Mouse (Mus musculus) myocyte (in vitro differentiated cells): ENCODE results near the gene Ankrd27. TPM values are rescaled to one million over a fixed set of nuclear protein-coding genes. Genes with fewer than 3 reads are reported as not detected.

ENCODE experiments used
- H3K27me3 ChIP-seq: one replicate; pipeline ENCODE4 v1.6.1; 2011; ENCODE audit not compliant: control insufficient read depth, insufficient read depth, insufficient read length
- H3K36me3 ChIP-seq: one replicate; pipeline ENCODE4 v1.6.1; 2011; ENCODE audit not compliant: control insufficient read depth, insufficient read depth
- H3K4me2 ChIP-seq: one replicate; pipeline ENCODE4 v1.6.1; 2011; ENCODE audit warnings: low read depth, control low read depth
- H3K4me3 ChIP-seq: one replicate; pipeline ENCODE4 v1.5.1; 2011; ENCODE audit warnings: mild to moderate bottlenecking, control low read depth, moderate library complexity
- H3K79me2 ChIP-seq: one replicate; pipeline ENCODE4 v1.6.1; 2011; ENCODE audit not compliant: control insufficient read depth, insufficient read depth
- H3ac ChIP-seq: one replicate; pipeline ENCODE4 v1.6.1; 2011; ENCODE audit not compliant: control insufficient read depth, insufficient read length
- CEBPB ChIP-seq: IDR thresholded peaks from 2 replicates; pipeline ENCODE4 v1.6.1; 2011; ENCODE audit warnings: mild to moderate bottlenecking, moderate library complexity; ENCODE audit not compliant: poor library complexity, insufficient read depth, severe bottlenecking
- E2F4 ChIP-seq: IDR thresholded peaks from one replicate; pipeline ENCODE4 v1.6.1; 2011; ENCODE audit warnings: mild to moderate bottlenecking, control low read depth, moderate library complexity; ENCODE audit not compliant: insufficient read depth
- MAX ChIP-seq: IDR thresholded peaks from one replicate; pipeline ENCODE4 v1.6.1; 2011; ENCODE audit warnings: low read depth, mild to moderate bottlenecking, control low read depth
- MYOD1 ChIP-seq, 3 experiments: IDR thresholded peaks; one replicate each; pipeline ENCODE4 v1.6.1; 2011; ENCODE audit warnings: control low read depth in 2 of 3, low read depth in 2 of 3, mild to moderate bottlenecking in 2 of 3, moderate library complexity in 1 of 3; ENCODE audit not compliant: insufficient read length in 2 of 3, control insufficient read depth in 1 of 3
- MYOG ChIP-seq, 3 experiments: IDR thresholded peaks; one replicate each; pipeline ENCODE4 v1.6.1; 2011; ENCODE audit warnings: control low read depth in 2 of 3, low read depth in 2 of 3, mild to moderate bottlenecking in 2 of 3; ENCODE audit not compliant: insufficient read length in 2 of 3, control insufficient read depth in 1 of 3, insufficient read depth in 1 of 3
- POLR2A ChIP-seq: IDR thresholded peaks from one replicate; pipeline ENCODE4 v1.6.1; 2011; ENCODE audit warnings: low read depth, mild to moderate bottlenecking, control low read depth, moderate library complexity; ENCODE audit not compliant: insufficient read length
- POLR2AphosphoS2 ChIP-seq: IDR thresholded peaks from one replicate; pipeline ENCODE4 v1.6.1; 2011; ENCODE audit warnings: low read depth, control low read depth; ENCODE audit not compliant: insufficient read length
- REST ChIP-seq: IDR thresholded peaks from one replicate; pipeline ENCODE4 v1.6.1; 2011; ENCODE audit warnings: mild to moderate bottlenecking, control low read depth, moderate library complexity; ENCODE audit not compliant: insufficient read depth, insufficient read length
- SRF ChIP-seq: IDR thresholded peaks from one replicate; pipeline ENCODE4 v1.6.1; 2011; ENCODE audit warnings: low read depth; ENCODE audit not compliant: control insufficient read depth, insufficient read length
- TCF12 ChIP-seq: IDR thresholded peaks from one replicate; pipeline ENCODE4 v1.6.1; 2011; ENCODE audit warnings: mild to moderate bottlenecking, control low read depth; ENCODE audit not compliant: poor library complexity, insufficient read depth, severe bottlenecking
- TCF3 ChIP-seq: IDR thresholded peaks from one replicate; pipeline ENCODE4 v1.6.1; 2011; ENCODE audit warnings: low read depth, control low read depth; ENCODE audit not compliant: insufficient read length
- USF1 ChIP-seq: IDR thresholded peaks from one replicate; pipeline ENCODE4 v1.6.1; 2011; ENCODE audit warnings: low read depth, mild to moderate bottlenecking, control low read depth, moderate library complexity
- polyA plus RNA-seq: library from polyadenylated mRNA; unstranded; fragments of >200 nt; fragmentation: generic; extraction: Trizol; gene quantifications from one replicate; pipeline ENCODE4 v1.2.1, GENCODE M21; 2012; ENCODE audit warnings: missing spikeins

Gene Ankrd27
- polyA plus RNA-seq, 1 experiment, result 13.0 TPM

- no peaks in the 10 kb centered on the region for H3K36me3 ChIP-seq
- H3K79me2 ChIP-seq, result no peaks in the 10 kb centered on the region
- no peak overlapping the region for H3K4me2 ChIP-seq
- no peaks in the 10 kb centered on the region for H3K27me3 ChIP-seq
- H3ac ChIP-seq, result no peak overlapping the region
- no peak overlapping the region for H3K4me3 ChIP-seq
- no peak for TF ChIP-seq MYOG (IDR thresholded peaks at IDR 0.05; ENCODE audit: control insufficient read depth in 1 of 3, insufficient read depth in 1 of 3, insufficient read length in 2 of 3, low read depth in 2 of 3)
- no peak for TF ChIP-seq USF1
- no peak for TF ChIP-seq MAX
- TF ChIP-seq SRF, result no peak
- no peak for TF ChIP-seq E2F4
- TF ChIP-seq POLR2AphosphoS2, result no peak
- TF ChIP-seq TCF3, result no peak
Observed at GRCm38 (mm10) chr7:35686216-35686615, 100.2 kb downstream of the Ankrd27 start.

DNA sequence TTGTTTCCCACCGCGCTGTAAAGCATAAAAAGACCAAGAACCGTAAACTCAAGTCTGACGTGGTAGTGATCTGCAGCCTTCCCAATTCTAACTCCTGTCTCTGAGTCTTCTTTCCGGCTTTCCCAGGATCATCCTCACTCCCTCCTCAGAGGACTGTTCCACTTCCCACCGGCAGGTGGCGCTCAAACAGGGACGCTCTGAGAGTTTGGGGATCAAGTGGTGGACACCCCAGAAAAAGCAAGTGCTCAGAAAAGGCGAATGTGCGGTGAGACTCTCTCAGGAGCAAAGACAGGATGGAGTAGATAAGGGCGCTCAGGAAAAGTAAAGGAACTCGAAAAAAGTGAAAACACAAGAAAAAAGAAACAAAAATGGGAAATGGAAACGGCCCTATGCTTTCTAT lies 100.7 kb downstream of the Ankrd27 start:
- Histone ChIP-seq H3K4me2 (peak overlapping the region; percentile 60), H3K4me3 (no peak overlapping the region), H3ac (no peak overlapping the region), H3K36me3 (no peaks in the 10 kb centered on the region), H3K27me3 (no peaks in the 10 kb centered on the region), H3K79me2 (no peaks in the 10 kb centered on the region)
- TF ChIP-seq USF1, result no peak
- TF ChIP-seq SRF, result no peak

DNA sequence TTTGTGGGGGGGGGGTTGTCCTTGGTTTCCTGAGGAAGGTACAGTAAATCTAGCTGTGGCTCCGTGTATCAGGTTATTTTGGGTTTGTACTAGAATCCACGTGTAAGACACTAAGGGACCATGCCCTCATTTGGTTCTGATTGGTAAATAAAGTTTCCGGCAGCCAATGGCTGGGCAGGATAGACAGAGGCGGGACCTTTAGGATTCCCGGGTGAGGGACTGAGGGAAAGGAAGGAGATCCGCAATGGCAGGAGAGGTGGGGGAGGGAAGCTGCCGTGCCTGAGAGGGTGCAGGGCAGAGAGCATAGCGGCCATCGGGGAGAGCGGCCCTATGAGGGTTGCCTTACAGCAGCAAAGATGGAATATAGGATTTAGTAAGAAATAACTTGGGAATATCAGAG lies 101.2 kb downstream of the Ankrd27 start:
- no peaks in the 10 kb centered on the region for H3K36me3 ChIP-seq
- peak overlapping the region; percentile 60 for H3K4me2 ChIP-seq
- TF ChIP-seq USF1, result no peak
- TF ChIP-seq MYOD1 (IDR thresholded peaks at IDR 0.05; ENCODE audit: control insufficient read depth in 1 of 3, insufficient read length in 2 of 3, low read depth in 2 of 3), result no peak
- no peak for TF ChIP-seq E2F4
- TF ChIP-seq POLR2AphosphoS2, result no peak
- TF ChIP-seq SRF, result no peak
- TF ChIP-seq TCF3, result no peak
- no peak for TF ChIP-seq REST
- H3K79me2 ChIP-seq, result no peaks in the 10 kb centered on the region
- no peak overlapping the region for H3K4me3 ChIP-seq
- H3ac ChIP-seq, result no peak overlapping the region
- H3K27me3 ChIP-seq, result no peaks in the 10 kb centered on the region

DNA sequence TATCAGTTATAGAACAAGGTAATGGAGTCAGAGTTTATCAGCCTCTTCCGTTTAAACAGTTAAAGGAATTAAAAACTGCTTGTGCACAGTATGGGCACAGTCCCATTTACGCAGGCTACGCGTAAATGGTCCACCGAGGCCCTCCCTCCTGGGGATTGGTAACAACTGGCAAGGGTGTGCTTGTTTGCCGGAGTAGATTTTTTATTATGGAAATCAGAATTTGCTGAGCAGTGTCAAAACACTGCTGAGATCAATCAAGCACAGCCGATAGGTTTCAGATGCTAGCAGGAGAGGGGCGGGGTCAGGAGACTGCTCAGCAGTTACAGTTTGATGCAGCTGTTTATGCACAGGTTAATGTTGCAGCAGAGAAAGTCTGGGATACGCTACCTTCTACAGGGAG lies 102.2 kb downstream of the Ankrd27 start:
- Histone ChIP-seq H3K27me3 (no peaks in the 10 kb centered on the region), H3ac (no peak overlapping the region), H3K4me3 (no peak overlapping the region), H3K4me2 (no peak overlapping the region), H3K36me3 (no peaks in the 10 kb centered on the region), H3K79me2 (no peaks in the 10 kb centered on the region)
- TF ChIP-seq POLR2AphosphoS2 (no peak), TCF3 (no peak), POLR2A (no peak), CEBPB (no peak), E2F4 (no peak), MAX (no peak), MYOD1 (IDR thresholded peaks at IDR 0.05; ENCODE audit: control insufficient read depth in 1 of 3, insufficient read length in 2 of 3, low read depth in 2 of 3) (no peak), MYOG (IDR thresholded peaks at IDR 0.05; ENCODE audit: control insufficient read depth in 1 of 3, insufficient read depth in 1 of 3, insufficient read length in 2 of 3, low read depth in 2 of 3) (no peak), SRF (no peak), REST (no peak), TCF12 (no peak), USF1 (no peak)

Other genes starting within 250 kb of the Ankrd27 start
- gene Faap24, start 189.4 kb upstream of the Ankrd27 start, polyA plus RNA-seq, result 6.8 TPM
- gene Cep89, start 189.2 kb upstream of the Ankrd27 start, polyA plus RNA-seq, result 14.7 TPM
- not detected for gene Slc7a9, start 137.4 kb upstream of the Ankrd27 start, polyA plus RNA-seq
- not detected for gene Tdrd12, start 48.5 kb upstream of the Ankrd27 start, polyA plus RNA-seq
- 18.3 TPM for gene Nudt19, start 29.9 kb upstream of the Ankrd27 start, polyA plus RNA-seq
- not detected for gene Rgs9bp, start 662 bp upstream of the Ankrd27 start, polyA plus RNA-seq
- gene Pdcd5, start 61.3 kb downstream of the Ankrd27 start, polyA plus RNA-seq, result 160 TPM
- gene Dpy19l3, start 168.2 kb downstream of the Ankrd27 start, polyA plus RNA-seq, result 7.8 TPM
- 7.0 TPM for gene Zfp507, start 216.8 kb downstream of the Ankrd27 start, polyA plus RNA-seq